Mouse (Mus musculus): ENCODE measurements around the gene Tmigd3.

- TF ChIP-seq CTCF (IDR thresholded peaks at IDR 0.05; ENCODE audit: borderline replicate concordance, control insufficient read depth, extremely low read depth, insufficient read depth, low read length, poor library complexity) (no peak), POLR2A (IDR thresholded peaks at IDR 0.05; ENCODE audit: control insufficient read depth, extremely low read depth, insufficient read depth, low read length, poor library complexity) (no peak)
These were observed 80.6 kb downstream of the Tmigd3 start for GRCm38 (mm10) chr3:105951348-105951747.
